Mouse (Mus musculus): Measurements from ENCODE around the gene Pusl1.

DNA sequence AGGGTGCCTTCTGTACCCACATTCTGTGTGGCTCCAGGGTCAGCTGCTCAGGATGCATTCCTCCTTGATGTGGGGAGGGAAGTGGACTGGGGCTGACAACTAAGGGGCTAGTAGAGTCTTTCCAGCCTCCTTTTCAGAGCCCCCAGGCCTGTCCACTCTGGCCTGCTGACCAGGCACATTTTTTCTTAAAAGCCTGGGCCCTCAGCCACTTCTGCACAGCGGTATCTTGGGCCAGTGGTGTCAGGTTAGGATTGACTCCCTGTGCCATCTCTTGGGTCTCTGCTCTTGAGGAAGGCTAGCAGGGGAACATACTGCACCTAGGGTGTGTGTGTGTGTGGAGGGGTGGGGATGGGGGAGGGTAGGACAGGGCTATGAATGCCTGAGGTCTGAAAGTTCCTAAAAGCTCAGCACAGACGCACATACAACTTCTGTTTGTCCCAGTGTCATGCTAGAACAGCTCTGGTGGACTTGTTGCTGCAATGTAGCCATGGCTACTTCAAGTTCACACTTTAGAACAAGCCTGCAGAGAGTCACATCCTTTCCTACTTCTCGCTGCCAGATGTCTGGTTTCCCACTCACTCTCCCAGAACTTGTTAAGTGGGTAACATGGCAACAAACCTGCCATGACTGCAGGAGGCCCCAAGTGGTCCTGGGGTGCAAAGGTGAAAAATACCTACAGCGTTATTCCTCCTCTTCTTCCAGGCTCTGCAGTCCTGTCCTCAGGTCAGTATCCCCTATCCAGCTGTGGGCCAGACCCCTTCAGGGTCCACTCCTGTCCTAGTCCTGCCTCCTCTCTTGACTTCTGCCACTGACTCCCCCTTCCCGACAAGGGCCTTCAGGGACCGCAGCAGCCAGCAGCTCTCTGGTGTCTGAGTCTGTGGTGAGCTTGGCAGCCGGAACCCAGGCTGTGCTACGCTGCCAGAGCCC lies 51.2 kb downstream of the Pusl1 start:
- TF ChIP-seq CTCF (IDR thresholded peaks at IDR 0.05; ENCODE audit: borderline replicate concordance, insufficient read depth, low read length) (no peak), POLR2A (IDR thresholded peaks at IDR 0.05; ENCODE audit: low read depth, low read length) (peak; percentile 5; the same call in 1 of the 2 replicates)
